Mouse (Mus musculus): ENCODE results near the gene Prr23a2.

- no peak for TF ChIP-seq CTCF (IDR thresholded peaks at IDR 0.05; ENCODE audit: control insufficient read depth, insufficient read depth, insufficient replicate concordance, low read depth, low read length)
- no peak for TF ChIP-seq POLR2A (IDR thresholded peaks at IDR 0.05; ENCODE audit: control insufficient read depth, low read depth, low read length)
Observed at GRCm38 (mm10) chr9:98819481-98819880, 36.8 kb upstream of the Prr23a2 start.
